Mouse (Mus musculus): Measurements from ENCODE around the gene Arih1. TPM values are rescaled to one million over a fixed set of nuclear protein-coding genes. Genes with fewer than 3 reads are reported as not detected.

Arih1 gene
- polyA plus RNA-seq (2015; fragmentation: Nextera tagmentation; extraction: Ambion mirVana): 14.0 and 14.5 TPM in 2 replicates

GRCm38 (mm10) chr9:59486549-59487065 lies at the start of gene Arih1:
Gene Arih1 (minus strand): TSS chr9:59486618.
- Histone ChIP-seq H3K9me3 (no peaks in the 10 kb centered on the region), H3K4me2 (peak within 1 kb of the TSS; percentile 95), H3K9ac (peak within 1 kb of the TSS; percentile 95), H3K27ac (replicated peaks) (peak within 1 kb of the TSS; percentile 98), H3K4me3 (peak within 1 kb of the TSS; percentile 99), H3K4me1 (peaks cover 32% of the 10 kb centered on the region), H3K36me3 (no peaks in the 10 kb centered on the region; the same call in 1 of the 2 replicates), H3K27me3 (replicated peaks) (no peaks in the 10 kb centered on the region)
- WGBS: under 1% methylated on average over 56 of the region's 56 CpGs
- ATAC-seq (ENCODE audit: extremely low read depth, insufficient number of reproducible peaks, low FRiP score, low TSS enrichment): peak; percentile 96

GRCm38 (mm10) chr9:59533889-59534288 lies 47.5 kb upstream of the Arih1 start:
- Histone ChIP-seq H3K4me2 (no peak overlapping the region), H3K27ac (replicated peaks) (no peak overlapping the region), H3K4me1 (peaks cover under 1% of the 10 kb centered on the region; the same call in 1 of the 2 replicates), H3K9ac (no peak overlapping the region), H3K27me3 (replicated peaks) (no peaks in the 10 kb centered on the region), H3K4me3 (no peak overlapping the region), H3K36me3 (no peaks in the 10 kb centered on the region), H3K9me3 (no peaks in the 10 kb centered on the region)
- WGBS: 71% methylated on average over 4 of the region's 4 CpGs
- no peak for ATAC-seq (ENCODE audit: extremely low read depth, insufficient number of reproducible peaks, low FRiP score, low TSS enrichment)

GRCm38 (mm10) chr9:59533422-59533821 lies 47.0 kb upstream of the Arih1 start:
- Histone ChIP-seq H3K4me1 (no peaks in the 10 kb centered on the region), H3K4me3 (no peak overlapping the region), H3K27me3 (replicated peaks) (no peaks in the 10 kb centered on the region), H3K27ac (replicated peaks) (no peak overlapping the region), H3K4me2 (no peak overlapping the region), H3K9me3 (no peaks in the 10 kb centered on the region), H3K9ac (no peak overlapping the region), H3K36me3 (no peaks in the 10 kb centered on the region)
- no peak for ATAC-seq (ENCODE audit: extremely low read depth, insufficient number of reproducible peaks, low FRiP score, low TSS enrichment)
- 61% methylated on average over 2 of the region's 2 CpGs for WGBS

GRCm38 (mm10) chr9:59531645-59532044 lies 45.2 kb upstream of the Arih1 start:
- 56% methylated on average over 5 of the region's 5 CpGs for WGBS
- Histone ChIP-seq H3K36me3 (no peaks in the 10 kb centered on the region), H3K4me3 (no peak overlapping the region), H3K27me3 (replicated peaks) (no peaks in the 10 kb centered on the region), H3K4me2 (no peak overlapping the region), H3K9ac (no peak overlapping the region), H3K9me3 (no peaks in the 10 kb centered on the region), H3K4me1 (no peaks in the 10 kb centered on the region), H3K27ac (replicated peaks) (no peak overlapping the region)
- ATAC-seq (ENCODE audit: extremely low read depth, insufficient number of reproducible peaks, low FRiP score, low TSS enrichment): no peak

GRCm38 (mm10) chr9:59528274-59528673 lies 41.9 kb upstream of the Arih1 start:
- no peaks in the 10 kb centered on the region for H3K4me1 ChIP-seq
- ATAC-seq (ENCODE audit: extremely low read depth, insufficient number of reproducible peaks, low FRiP score, low TSS enrichment): no peak
- H3K4me3 ChIP-seq: no peak overlapping the region
- H3K36me3 ChIP-seq: no peaks in the 10 kb centered on the region
- no peaks in the 10 kb centered on the region for H3K27me3 ChIP-seq (replicated peaks)
- H3K4me2 ChIP-seq: no peak overlapping the region
- WGBS: 70% methylated on average over 2 of the region's 2 CpGs
- no peak overlapping the region for H3K27ac ChIP-seq (replicated peaks)
- H3K9ac ChIP-seq: no peak overlapping the region
- H3K9me3 ChIP-seq: no peaks in the 10 kb centered on the region

- Histone ChIP-seq H3K9ac (no peak overlapping the region), H3K4me1 (0 out of 2 replicates have a peak, but pooled peaks cover 6% of the 10 kb centered on the region), H3K9me3 (no peaks in the 10 kb centered on the region), H3K4me2 (no peak overlapping the region), H3K36me3 (no peaks in the 10 kb centered on the region), H3K27me3 (replicated peaks) (no peaks in the 10 kb centered on the region), H3K4me3 (no peak overlapping the region), H3K27ac (replicated peaks) (no peak overlapping the region)
- no peak for ATAC-seq (ENCODE audit: extremely low read depth, insufficient number of reproducible peaks, low FRiP score, low TSS enrichment)
- WGBS: 79% methylated on average over 3 of the region's 3 CpGs
Measured at GRCm38 (mm10) chr9:59527580-59527979, 41.2 kb upstream of the Arih1 start.

- 60% methylated on average over 6 of the region's 6 CpGs for WGBS
- H3K36me3 ChIP-seq: no peaks in the 10 kb centered on the region
Measured at GRCm38 (mm10) chr9:59526727-59527126, 40.3 kb upstream of the Arih1 start.

GRCm38 (mm10) chr9:59522906-59523305 lies 36.5 kb upstream of the Arih1 start:
- no peak overlapping the region for H3K27ac ChIP-seq (replicated peaks)
- 29% methylated on average over 4 of the region's 4 CpGs for WGBS
- ATAC-seq (ENCODE audit: extremely low read depth, insufficient number of reproducible peaks, low FRiP score, low TSS enrichment): no peak

More at GRCm38 (mm10) chr9:59526727-59527126, 40.3 kb upstream of the Arih1 start:
- Histone ChIP-seq H3K4me2 (no peak overlapping the region), H3K9me3 (no peaks in the 10 kb centered on the region), H3K27me3 (replicated peaks) (no peaks in the 10 kb centered on the region), H3K4me1 (0 out of 2 replicates have a peak, but pooled peaks cover 6% of the 10 kb centered on the region), H3K27ac (replicated peaks) (no peak overlapping the region), H3K9ac (no peak overlapping the region), H3K4me3 (no peak overlapping the region)
- no peak for ATAC-seq (ENCODE audit: extremely low read depth, insufficient number of reproducible peaks, low FRiP score, low TSS enrichment)

GRCm38 (mm10) chr9:59519396-59519795 lies 33.0 kb upstream of the Arih1 start:
- Histone ChIP-seq H3K4me1 (peaks cover 27% of the 10 kb centered on the region), H3K36me3 (no peaks in the 10 kb centered on the region), H3K4me3 (no peak overlapping the region), H3K4me2 (no peak overlapping the region), H3K27ac (replicated peaks) (0 out of 2 replicates have a peak overlapping the region, but pooled peaks have one; percentile 5), H3K9me3 (no peaks in the 10 kb centered on the region), H3K27me3 (replicated peaks) (no peaks in the 10 kb centered on the region), H3K9ac (no peak overlapping the region)
- WGBS: 70% methylated on average over 2 of the region's 2 CpGs
- ATAC-seq (ENCODE audit: extremely low read depth, insufficient number of reproducible peaks, low FRiP score, low TSS enrichment): no peak

More at GRCm38 (mm10) chr9:59522906-59523305, 36.5 kb upstream of the Arih1 start:
- Histone ChIP-seq H3K36me3 (no peaks in the 10 kb centered on the region), H3K9me3 (no peaks in the 10 kb centered on the region), H3K27me3 (replicated peaks) (no peaks in the 10 kb centered on the region), H3K9ac (no peak overlapping the region), H3K4me2 (no peak overlapping the region), H3K4me3 (no peak overlapping the region), H3K4me1 (peaks cover 19% of the 10 kb centered on the region)

- Histone ChIP-seq H3K27ac (replicated peaks) (peak overlapping the region; percentile 51), H3K4me2 (no peak overlapping the region), H3K27me3 (replicated peaks) (no peaks in the 10 kb centered on the region), H3K36me3 (no peaks in the 10 kb centered on the region), H3K9ac (peak overlapping the region; percentile 6), H3K4me1 (peaks cover 27% of the 10 kb centered on the region), H3K9me3 (no peaks in the 10 kb centered on the region), H3K4me3 (no peak overlapping the region)
- ATAC-seq (ENCODE audit: extremely low read depth, insufficient number of reproducible peaks, low FRiP score, low TSS enrichment): no peak; the same call in 1 of the 2 replicates
- WGBS: 30% methylated on average over 5 of the region's 5 CpGs
Measured at GRCm38 (mm10) chr9:59518976-59519375, 32.6 kb upstream of the Arih1 start.

GRCm38 (mm10) chr9:59517127-59517526 lies 30.7 kb upstream of the Arih1 start:
- Histone ChIP-seq H3K4me1 (peaks cover 21% of the 10 kb centered on the region), H3K27me3 (replicated peaks) (no peaks in the 10 kb centered on the region), H3K4me3 (no peak overlapping the region), H3K9ac (no peak overlapping the region), H3K27ac (replicated peaks) (no peak overlapping the region), H3K4me2 (no peak overlapping the region), H3K36me3 (no peaks in the 10 kb centered on the region), H3K9me3 (no peaks in the 10 kb centered on the region)
- no peak for ATAC-seq (ENCODE audit: extremely low read depth, insufficient number of reproducible peaks, low FRiP score, low TSS enrichment)
- WGBS: 52% methylated on average over 7 of the region's 7 CpGs

GRCm38 (mm10) chr9:59515069-59515468 lies 28.7 kb upstream of the Arih1 start:
- Histone ChIP-seq H3K4me3 (no peak overlapping the region), H3K4me2 (no peak overlapping the region), H3K27me3 (replicated peaks) (no peaks in the 10 kb centered on the region), H3K9me3 (no peaks in the 10 kb centered on the region), H3K4me1 (peaks cover 21% of the 10 kb centered on the region), H3K27ac (replicated peaks) (0 out of 2 replicates have a peak overlapping the region, but pooled peaks have one; percentile 30), H3K9ac (no peak overlapping the region), H3K36me3 (no peaks in the 10 kb centered on the region)
- 9% methylated on average over 3 of the region's 3 CpGs for WGBS
- no peak for ATAC-seq (ENCODE audit: extremely low read depth, insufficient number of reproducible peaks, low FRiP score, low TSS enrichment)

Measured in heart, embryonic 13.5 days (tissue).